Mouse (Mus musculus) left cerebral cortex, adult 2 months (tissue): ENCODE data around the gene Plekhf1. TPM values are rescaled to one million over a fixed set of nuclear protein-coding genes. Genes with fewer than 3 reads are reported as not detected.

Experiments
- DNase-seq, 2 experiments: peaks; one replicate each; pipeline ENCODE4 v3.0.0; 2021 to 2022; ENCODE audit warnings: low spot score in 2 of 2, mixed read lengths in 1 of 2; ENCODE audit errors: extremely low spot score in 1 of 2
- H3K27ac ChIP-seq: fragments of 200-600 bp; 2 replicates; pipeline ENCODE4 v1.8.1; 2022
- H3K4me3 ChIP-seq: fragments of 200-600 bp; 2 replicates; pipeline ENCODE4 v1.8.1; 2022
- CTCF ChIP-seq: fragments of 200-600 bp; IDR thresholded peaks from 2 replicates; pipeline ENCODE4 v1.8.1; 2022; ENCODE audit warnings: antibody characterized with exemption, mild to moderate bottlenecking, moderate library complexity
- intact Hi-C: fragments of 180-260 bp; cut with DNase I; formaldehyde crosslinking; loops from one replicate; pipeline ENCODE4 v1.15.1; 2025
- total RNA-seq, 2 experiments: library from RNA; stranded (reverse); gene quantifications; 2 replicates each; pipeline ENCODE4 v1.2.3; 2021

The Plekhf1 gene
- total RNA-seq, 2 experiments from 2014 or later, result 2.3 to 2.5 TPM

DNA sequence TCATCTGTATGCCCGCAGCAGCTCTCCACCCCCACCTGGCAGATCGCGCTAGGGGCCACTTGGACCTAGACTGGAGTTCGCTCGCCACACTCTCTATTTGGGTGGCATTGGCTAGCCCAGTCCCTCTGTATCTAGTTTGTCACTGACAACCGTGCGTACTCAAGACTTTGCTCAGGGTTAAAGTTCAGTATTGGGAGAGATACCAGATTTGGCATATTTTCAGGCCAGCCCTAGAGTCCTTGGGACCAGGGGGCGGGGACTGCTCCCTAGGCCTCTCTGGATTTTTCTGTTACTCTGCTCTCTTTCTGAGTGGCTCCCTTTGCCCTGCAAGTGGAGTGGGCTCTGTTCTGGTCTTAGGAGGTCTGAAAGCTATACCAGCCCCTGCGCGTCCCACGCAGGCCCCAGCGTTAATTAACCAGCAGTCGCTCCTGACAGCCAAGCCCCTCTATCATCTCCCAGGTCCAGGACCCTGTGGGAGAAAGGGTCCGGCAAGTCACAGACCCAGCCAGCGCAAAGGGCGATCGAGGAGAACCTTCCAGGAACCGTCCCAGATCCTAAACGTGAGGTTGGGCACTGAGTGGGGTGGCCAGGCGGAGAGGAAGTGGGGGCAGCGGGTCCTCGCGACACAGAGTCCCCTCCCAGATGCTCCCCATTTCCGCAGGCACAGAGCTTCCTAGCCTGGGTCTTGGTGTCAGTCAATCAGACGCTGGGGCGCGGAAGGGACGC lies 44.7 kb downstream of the Plekhf1 start, which contains the start of gene 1600014C10Rik:
1600014C10Rik (plus strand) TSS at position 256 of the 726 bp plus-strand sequence.
- intact Hi-C loops, result loop anchor here (1.0 kb wide), 2 partner anchors 18 to 84 kb away; no protein-coding TSS in a partner anchor
- Histone ChIP-seq H3K4me3 (peak within 1 kb of the TSS; percentile 87), H3K27ac (peak within 1 kb of the TSS; percentile 98)
- TF ChIP-seq CTCF, result no peak
- DNase-seq, result no peak

DNA sequence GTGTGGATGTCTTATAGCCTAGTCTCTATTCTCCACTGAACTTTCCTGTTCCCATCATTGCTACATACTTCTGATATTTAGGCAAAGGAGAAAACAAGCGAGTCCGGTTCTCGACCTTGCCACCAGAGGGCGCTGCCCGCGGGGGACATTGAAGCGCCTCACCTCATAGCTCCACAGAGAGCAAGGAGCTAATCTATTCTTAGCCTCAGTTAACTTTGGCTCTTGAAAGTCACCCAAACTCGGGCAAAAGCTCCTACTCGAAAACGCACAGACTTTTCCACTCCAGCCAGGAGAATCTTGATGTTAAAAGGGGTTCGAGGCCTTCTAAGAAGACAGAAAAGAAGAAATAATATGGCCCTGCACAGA lies 45.2 kb downstream of the Plekhf1 start:
- peak overlapping the region; percentile 98 for H3K27ac ChIP-seq
- peak; percentile 73 to 82 for DNase-seq
- peak; percentile 94 for TF ChIP-seq CTCF
- intact Hi-C loops, result loop anchor here (1.0 kb wide), 2 partner anchors 19 to 85 kb away; no protein-coding TSS in a partner anchor
- H3K4me3 ChIP-seq, result peak overlapping the region; percentile 87

DNA sequence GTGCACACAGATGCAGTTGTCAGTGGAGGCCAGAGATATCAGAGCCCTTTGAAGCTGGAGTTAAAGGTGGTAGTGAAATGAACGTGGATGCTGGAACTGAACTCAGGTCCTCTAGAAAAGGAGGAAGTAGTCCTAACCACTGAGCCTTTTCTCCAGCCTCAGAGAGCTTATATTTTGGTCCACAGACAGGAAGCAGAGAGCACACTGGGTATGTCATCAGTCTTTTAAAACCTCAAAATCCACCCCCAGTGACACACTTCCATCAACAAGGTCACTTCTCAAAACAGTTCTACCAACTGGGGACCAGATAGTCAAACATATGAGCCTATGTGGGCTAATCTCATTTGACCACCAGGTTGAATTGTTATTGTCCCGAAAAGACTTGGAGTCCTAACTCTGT lies 46.5 kb downstream of the Plekhf1 start:
- no peak for TF ChIP-seq CTCF
- DNase-seq, result no peak
- intact Hi-C loops, result no loop called here
- no peak overlapping the region for H3K4me3 ChIP-seq
- H3K27ac ChIP-seq, result no peak overlapping the region

DNA sequence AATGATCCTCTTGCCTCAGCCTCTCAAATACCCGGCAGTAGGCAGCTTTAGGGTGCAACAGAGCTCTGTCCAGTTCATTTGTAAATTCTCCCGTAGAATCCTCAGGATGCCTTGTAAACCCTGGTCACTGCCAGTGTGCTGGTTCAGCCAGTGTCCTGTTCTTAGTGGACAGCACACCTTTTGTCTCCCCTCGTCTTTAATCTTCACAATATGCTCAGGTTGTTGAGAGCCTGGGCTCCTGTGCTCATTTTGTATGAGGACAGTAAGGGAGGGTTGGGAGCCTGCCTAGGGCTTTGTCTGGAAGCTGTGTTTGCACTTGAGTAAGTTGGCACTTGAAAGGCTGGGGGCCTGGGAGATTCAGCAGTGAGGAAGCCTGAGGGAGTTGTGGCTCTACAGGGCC lies 47.9 kb downstream of the Plekhf1 start:
- TF ChIP-seq CTCF, result no peak
- intact Hi-C loops, result no loop called here
- DNase-seq, result no peak
- Histone ChIP-seq H3K4me3 (no peak overlapping the region), H3K27ac (no peak overlapping the region)

DNA sequence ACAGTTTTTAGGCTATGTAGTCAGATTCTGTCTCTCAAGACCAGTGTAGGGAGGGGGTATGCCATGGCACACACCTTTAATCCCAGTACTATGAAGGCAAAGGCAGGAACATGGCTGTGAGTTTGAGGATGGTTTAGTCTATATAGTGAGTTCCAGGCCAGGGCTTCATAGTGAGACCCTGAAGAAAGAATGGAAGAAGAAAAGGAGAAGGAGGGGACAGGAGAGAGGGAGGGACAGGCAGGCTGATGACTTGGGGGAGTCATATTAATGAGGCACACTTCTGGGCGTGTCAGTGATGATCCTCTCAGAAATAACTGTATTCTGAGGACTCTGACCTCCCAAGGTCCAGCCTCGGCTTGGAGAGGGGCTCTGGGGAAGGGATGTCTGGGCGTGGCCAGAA lies 51.8 kb downstream of the Plekhf1 start:
- TF ChIP-seq CTCF, result no peak
- H3K4me3 ChIP-seq, result no peak overlapping the region
- H3K27ac ChIP-seq, result no peak overlapping the region

DNA sequence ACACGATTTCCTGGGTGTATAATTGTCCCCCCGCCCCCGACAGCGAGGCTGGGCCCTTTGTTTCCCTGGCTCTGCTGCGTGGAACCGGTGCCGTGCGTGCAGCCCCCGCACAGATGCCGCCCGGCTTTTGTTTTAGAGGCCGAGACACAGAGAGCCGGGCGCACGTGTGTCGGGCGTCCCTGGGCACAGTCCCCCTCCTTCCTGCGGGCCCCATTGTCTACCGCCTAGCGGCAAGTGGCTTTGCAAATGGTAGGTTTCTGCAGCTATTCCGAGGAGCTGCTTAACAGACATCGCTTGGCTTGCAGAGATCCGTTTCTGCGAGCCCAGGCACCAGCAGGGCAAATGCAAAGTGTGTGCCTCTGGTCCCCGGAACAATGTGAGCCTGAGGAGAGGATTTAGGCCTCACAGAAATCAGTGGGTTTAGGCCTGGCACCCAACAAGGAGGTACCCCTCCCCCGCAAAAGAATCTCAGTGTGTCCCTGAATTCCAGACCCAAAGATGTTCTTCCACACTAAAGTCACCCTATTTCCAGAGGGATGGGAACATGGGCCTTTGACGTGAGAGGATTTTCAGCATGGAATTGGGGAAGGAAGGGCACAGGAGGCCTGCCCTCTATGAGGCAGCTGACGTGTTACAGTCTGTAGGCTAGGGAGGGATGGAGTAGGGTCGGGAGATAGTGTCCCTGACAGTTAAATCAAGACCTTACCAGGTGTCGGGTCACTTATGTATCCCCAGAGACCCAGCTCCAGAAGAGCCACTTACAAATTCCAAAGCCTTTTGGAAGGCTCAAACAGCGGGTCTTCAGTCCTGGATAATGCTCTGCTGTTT lies 53.3 kb downstream of the Plekhf1 start:
- Histone ChIP-seq H3K27ac (peak overlapping the region; percentile 4; the same call in 1 of the 2 replicates), H3K4me3 (peak overlapping the region; percentile 46)
- TF ChIP-seq CTCF, result peak; percentile 20
- peak; percentile 54 to 63 for DNase-seq
- intact Hi-C loops, result no loop called here

More for the DNA sequence above, 51.8 kb downstream of the Plekhf1 start:
- DNase-seq, result no peak
- intact Hi-C loops, result no loop called here

DNA sequence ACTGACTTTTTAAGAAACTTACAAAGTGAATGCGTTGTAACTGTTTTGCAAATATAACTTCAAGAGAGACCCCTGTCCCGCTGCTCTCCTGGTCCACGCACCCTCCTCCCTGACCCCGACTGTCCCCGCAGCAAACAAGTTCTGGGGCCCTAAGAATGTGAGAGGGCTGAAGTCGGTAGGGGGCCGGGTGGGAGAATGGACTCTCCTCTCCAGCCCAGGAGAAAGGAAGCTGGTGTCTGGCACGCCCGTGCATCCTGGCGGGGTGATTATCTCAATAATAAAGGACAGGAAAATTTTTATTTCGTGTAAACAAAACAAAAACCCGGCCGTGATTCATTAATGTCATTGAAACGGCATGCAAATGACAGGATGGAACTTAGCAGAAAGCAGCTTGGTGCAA lies 53.9 kb downstream of the Plekhf1 start:
- Histone ChIP-seq H3K27ac (no peak overlapping the region), H3K4me3 (peak overlapping the region; percentile 46)
- no peak for DNase-seq
- TF ChIP-seq CTCF, result no peak
- intact Hi-C loops, result no loop called here

DNA sequence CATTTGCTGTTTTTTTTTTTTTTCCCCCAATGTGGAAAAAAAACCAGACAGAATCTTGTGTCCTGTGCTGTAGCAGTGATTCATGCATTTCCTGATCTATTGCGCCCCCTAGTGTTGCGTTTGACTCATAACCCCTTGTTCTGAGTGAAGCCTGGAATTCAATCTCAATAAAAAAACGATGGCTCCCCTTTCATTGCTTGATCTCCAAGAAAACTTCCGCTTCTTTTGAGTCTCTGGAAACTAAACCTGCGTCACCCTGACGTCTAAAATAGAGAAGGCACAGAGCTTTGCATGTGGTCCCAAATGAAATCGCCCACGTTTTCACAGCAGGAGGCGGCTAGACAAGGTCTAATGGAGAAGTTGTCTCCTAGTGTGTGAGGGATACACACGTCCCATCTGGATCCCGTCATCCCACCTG lies 60.1 kb downstream of the Plekhf1 start:
- Histone ChIP-seq H3K4me3 (no peak overlapping the region), H3K27ac (no peak overlapping the region)
- peak; percentile 66 to 72 for DNase-seq
- TF ChIP-seq CTCF, result peak; percentile 77
- intact Hi-C loops, result loop anchor here (1.0 to 5.0 kb wide), 4 partner anchors 25 to 795 kb away; no protein-coding TSS in a partner anchor

Other genes with a start within 250 kb of the Plekhf1 start
- 10 to 100 TPM; 39.2 to 51.4 TPM for gene Uri1, start 204.5 kb downstream of the Plekhf1 start, total RNA-seq
- gene Ccne1, start 120.5 kb downstream of the Plekhf1 start, total RNA-seq, result 10 to 100 TPM; 20.0 to 21.8 TPM
- gene 1600014C10Rik, start 44.8 kb downstream of the Plekhf1 start, total RNA-seq, result 10 to 100 TPM; 20.7 to 24.0 TPM
- 10 to 100 TPM; 19.9 to 22.8 TPM for gene Pop4, start 43.4 kb upstream of the Plekhf1 start, total RNA-seq